Mouse (Mus musculus) lung, postnatal 10 days (tissue): ENCODE data around the gene Grik1.

Experiments used
- DNase-seq: peaks from one replicate; pipeline ENCODE4 v3.0.0; 2021

Gene Grik1

DNA sequence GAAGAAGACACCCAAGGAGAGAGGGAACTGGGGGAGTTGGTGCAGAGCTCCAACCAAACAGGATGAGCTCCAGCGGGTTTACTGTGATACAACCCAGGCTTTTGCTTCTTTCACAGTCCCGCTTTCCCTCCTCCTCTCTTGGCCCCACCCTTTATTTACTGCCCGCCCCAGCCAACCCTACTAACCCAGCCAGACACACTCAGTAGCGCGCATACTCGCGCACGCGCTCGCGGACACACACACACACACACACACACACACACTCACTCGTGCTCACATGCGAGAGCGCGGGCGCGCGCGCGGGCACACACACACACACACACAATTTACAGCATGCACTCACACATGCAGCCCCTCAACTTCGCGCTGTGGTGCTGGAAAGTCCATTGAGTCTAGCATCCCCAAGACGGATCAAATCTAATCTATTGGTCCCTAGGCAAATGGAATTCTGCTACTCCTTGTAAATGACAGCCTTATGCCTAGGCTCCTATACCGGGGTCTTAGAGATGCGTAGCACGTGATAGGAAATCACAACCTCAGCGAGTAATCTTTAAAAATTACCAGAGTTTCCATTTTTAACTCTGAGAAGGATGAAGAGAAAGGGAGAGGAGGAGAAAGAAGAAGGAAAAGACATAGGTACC is at the start of gene Grik1:
Grik1 (minus strand) TSS at position 134 of the 641 bp plus-strand sequence.
- peak; percentile 5 for DNase-seq

DNA sequence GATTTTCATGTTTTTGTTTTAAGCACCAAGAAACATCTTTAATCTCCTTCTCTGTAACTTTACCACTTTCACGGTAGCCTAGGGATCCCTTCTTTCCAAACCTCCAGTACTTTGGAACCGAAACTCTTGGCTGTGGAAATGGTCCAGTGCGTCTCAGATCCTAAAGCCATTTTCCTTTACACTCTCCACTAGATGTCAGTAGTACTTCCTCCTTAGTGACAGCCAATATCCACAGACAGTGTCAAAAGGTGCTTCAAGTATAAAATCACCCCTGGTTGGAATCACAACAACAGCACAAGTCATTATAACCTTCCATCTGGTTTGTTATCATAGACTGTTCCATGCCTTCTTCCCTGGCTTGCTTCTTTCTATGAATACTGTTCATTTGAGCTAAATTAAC is 4.1 kb upstream of the Grik1 start:
- DNase-seq = no peak

DNA sequence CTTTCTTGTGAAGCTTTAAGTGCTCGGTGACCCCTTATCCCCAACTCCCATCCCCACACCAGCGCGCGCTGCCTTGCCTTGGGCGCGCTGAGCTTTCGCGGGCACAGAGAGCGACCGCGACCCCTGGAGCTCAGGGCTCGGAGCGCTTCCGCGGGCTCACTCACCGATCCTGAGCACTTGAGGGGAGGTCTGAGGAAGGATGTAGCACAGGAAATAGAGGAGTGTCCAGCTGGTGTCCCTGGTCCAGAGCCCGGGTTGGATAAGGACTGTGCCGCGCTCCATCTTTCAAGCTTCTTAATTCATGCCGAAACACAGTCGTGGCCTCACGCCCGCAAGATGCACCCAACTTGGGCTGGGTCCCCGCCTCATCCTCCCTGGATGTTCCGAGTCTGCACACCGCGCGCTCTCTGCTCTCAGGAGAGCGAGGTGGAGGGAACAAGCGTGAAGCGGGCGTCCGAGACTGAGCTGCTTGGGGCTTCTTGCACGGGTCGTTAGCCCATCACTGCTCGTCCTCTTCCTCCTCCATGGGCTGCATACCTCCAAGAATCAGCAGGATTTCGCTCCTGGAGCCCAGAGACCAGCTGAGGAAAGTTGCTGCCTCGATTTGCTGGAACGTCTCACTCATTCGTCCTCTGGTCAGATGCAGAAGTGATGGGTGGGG is 514 bp downstream of the Grik1 start:
- DNase-seq = no peak

DNA sequence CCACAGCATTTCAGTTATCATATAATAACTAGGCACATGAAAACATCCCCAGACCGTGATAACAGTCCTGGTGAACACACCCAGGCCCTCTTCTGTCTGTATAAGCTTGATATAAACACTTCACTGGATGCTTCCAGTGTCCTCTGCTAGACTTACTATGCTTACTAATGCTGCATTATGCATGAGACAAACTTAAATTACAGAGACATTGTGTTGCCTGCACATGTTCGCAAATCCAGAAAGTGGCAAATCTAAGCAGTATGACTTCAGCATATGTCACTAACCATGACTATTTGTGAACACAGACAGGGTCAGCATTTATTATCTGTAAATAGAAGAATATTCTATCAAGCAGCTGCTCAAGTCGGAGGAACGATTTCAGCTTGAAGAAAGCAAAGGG is 31.7 kb downstream of the Grik1 start:
- DNase-seq = no peak

DNA sequence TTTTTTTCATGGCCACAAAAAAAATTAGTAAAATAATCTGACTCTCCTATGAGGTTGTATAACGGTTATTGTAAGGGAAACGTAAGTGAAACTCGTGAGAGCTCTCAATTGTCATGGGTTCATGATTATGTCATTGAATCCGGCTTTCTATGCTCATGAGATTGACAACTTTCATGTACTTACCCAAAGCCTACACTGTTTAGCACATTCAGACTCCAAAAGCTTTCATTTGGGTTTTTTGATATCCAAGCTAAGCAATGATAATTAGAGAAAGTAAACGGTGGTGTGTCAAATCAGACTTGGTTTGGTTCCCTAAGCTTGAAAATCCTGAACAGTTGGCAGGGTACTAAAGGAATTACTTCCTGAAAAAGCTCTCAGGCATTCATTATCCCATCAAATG is 33.0 kb downstream of the Grik1 start:
- no peak for DNase-seq

DNA sequence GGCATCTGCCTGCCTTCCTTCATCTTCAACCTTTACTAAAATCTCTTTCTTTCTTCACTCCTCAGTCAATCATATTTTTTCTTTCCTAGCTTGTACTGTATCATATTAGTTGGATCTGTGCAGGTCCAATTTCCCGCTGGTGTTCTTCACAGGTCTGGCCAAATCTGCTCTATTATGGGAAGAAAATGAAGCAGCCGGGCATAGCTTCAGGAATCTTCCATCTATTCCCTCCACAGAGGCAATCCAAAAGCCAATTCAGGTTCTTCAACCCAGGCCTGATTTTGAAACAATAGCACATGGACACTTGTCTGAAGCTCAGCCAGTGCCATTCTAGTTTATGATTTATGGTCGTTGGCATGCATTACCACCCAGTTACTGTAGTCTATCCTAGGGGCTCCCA is 34.0 kb downstream of the Grik1 start:
- DNase-seq = no peak

DNA sequence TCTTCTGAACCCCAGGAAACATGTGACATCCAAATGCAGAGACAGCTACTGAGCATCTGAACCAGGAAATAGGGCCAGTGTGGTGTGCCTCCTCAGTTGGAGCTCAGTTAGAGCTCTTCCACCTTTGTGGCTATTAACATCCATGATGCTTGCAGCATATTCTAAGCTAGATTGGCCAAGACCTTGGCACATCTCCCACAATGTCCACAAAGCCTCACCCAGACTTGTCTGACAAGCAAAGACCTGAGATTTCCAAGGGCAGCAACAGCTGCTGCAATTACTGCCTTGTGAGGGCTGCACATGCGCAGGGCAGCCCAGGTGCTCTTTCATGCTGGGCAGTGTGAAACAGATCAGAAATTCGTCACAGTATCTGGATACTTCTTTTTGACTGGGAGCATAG is 37.4 kb downstream of the Grik1 start:
- DNase-seq = no peak

DNA sequence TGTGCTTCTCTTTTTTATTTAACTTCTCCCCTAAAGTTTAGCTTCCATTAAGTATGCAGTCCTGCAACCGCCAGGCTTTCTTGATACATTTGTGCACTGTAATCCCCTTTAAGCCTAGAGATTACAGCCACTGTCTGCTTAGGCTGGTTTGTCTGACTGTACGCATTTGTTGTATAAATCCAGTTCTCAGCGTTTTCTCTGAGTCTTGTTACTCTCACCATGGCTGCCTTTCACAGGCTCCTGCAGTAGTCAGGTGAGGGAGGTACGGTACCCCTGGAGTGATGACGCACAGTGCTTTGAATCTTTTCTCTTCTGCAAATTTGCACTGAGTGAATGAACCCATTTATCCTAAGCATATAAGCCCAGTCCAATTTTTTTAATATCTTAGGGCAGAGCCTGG is 39.0 kb downstream of the Grik1 start:
- no peak for DNase-seq

DNA sequence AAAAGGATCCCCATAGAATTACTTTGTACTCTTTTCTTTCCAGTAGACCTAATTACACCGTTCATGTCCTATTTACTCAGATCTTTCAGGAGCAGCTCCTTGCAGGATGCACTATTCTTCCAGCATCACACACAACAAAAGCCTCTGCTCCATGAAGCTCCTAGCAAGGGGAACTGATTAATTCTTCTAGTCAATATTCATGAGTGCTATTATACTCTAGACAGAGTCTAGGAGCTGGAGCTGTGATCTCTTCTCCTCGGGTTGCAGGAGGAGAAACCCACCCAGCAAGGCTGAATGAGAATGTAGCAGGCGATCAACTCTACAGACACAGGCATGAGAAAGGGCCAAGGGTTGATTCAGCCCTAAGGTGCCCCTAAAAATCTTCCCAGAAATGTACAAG is 40.2 kb downstream of the Grik1 start:
- DNase-seq = no peak

DNA sequence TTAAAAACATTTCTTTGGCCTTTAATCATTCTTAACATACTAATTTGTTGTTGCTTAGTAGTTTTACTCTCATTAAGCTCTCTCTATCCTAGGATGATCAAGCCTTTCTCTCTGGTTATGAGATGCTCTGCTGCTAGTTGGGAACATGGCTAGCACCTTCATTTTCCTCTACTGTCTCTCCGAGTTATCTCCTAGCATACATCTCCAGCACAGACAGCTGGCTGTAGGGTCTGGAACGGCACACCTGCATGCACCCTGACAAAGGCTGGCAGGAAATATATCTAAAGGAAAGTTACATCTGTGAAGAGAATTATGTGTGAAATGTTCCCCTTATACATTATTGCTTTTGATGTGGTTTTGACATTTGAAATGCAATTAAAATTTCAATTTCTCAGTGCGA is 42.5 kb downstream of the Grik1 start:
- DNase-seq = no peak

DNA sequence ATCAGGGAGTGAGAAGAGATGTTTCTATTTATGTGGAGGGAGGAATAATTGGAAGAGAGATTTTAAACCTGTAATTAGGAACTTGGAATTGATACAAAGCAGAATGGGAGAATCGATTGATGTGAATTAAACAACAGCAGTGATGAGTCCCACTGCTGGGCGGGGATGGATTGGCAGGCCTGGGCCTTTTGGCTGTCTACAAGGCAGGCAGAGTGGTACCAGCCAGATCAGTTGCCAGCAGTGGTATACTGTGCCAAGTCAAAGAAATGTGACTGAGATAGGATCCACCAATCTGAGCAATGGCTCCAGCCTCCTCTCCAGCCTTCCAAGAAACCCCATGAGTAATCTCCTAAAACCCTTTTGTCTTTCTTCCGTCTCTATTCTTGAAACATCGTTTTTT is 45.4 kb downstream of the Grik1 start:
- DNase-seq = no peak

DNA sequence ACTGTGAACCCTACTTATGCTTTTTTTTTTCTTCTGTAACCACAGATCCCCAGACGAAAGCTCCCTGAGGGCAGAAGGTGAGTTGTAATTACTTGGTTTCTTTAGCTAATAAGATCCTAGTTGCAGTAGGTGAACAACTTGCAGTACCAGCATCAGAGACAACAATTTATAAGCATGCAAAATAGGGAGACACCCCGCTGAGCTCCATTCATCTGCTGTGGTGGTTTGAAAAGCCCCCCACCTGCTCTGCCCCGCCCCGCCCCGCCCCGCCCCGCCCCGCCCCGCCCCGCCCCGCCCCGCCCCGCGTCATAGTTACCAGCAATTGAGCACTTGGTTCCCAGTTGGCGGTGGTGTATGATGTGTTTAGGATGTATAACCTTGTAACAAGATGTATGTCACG is 64.4 kb downstream of the Grik1 start:
- no peak for DNase-seq

DNA sequence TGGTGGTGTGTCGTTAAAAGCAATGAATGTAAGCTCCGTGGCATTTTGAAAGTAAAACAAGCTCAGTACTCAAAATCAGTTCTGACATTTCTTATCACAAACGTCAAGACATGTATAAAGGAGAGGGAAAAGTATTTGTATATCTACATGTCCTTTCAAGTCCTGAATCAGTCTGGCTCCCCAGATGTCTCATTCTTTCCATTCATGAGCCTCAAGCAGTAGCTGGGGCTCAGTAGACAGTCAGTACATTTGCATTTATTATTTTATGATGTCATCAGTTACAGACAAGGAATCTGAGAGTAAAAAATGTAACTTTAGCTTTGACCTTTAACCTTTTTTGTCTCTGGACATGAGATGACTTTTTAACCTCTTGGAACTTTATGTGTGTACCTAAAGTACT is 68.1 kb downstream of the Grik1 start:
- DNase-seq = no peak

DNA sequence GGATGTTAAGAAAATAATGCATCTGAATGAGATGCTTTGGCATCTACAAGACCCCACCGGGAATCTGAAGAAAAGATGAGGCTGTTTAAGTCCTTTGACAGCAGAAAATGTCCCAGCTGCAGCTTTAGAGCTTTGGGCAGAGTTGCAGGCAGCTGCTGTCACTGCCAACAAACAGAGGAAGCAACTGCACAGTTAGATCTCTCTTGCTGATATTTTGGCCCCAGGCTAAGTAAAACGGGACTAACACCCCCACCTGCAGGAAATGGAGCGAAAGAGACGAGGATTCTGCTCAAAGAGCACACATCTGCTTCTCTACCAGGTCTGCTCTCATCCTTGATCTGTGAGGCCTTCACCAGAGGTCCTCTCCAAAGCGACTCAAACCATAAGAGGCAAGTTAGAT is 77.5 kb downstream of the Grik1 start:
- no peak for DNase-seq

DNA sequence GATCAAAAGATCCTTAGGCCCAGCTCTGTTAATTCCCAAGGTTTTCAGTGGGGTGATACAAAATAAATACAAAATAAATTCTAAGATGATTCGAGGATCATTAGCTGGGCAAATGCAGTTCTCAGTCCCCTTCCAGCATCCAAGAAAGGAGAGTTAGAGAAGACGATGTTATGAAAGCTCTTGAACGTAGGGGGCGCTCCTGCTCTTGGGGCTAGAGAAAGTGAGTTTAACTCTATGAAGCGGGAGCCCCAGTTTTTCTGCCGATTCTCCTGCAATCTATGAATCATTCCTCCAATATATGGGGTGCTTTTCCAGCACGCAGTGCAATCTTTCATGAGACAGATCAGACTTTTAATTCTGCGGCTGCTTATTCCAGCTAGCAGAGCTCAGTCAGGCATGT is 78.2 kb downstream of the Grik1 start:
- no peak for DNase-seq

DNA sequence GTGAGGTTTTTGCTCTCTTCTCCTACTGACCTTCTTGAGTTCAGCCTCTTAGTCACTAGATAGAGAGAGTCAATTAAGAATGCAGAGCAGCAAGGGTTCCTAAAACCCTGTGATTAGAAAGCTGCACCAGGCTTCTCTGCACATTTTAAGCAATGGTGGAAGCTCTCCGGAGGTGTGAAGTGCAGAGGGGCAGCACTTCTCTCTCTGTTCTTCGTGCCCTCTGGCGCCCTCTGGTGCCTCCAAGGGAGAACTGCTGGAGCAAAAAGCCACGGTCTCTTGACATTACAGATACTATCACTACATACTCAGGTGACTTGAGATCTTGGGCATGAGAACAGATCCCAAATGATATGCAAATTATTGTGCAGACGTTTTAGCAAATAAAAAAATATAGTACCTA is 85.7 kb downstream of the Grik1 start:
- peak; percentile 59 for DNase-seq

DNA sequence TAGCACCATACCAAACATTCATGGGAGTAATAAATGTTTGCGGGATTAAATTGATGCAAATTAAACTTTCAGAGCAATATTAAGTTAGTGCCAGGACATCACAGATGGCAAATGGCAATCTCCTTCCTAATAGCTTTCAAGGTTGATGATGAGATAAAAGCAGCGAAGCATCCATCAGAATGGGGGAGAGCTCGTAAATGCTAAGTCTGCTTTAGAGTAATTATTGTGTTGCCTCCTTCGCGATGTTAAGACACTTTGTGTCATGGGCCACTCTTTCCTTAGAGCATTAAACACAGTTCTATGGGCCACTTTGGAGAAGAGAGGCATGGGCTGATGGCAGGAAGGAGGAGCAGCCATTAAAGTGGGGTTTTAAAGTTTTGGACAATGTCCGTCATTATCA is 86.1 kb downstream of the Grik1 start:
- no peak for DNase-seq

DNA sequence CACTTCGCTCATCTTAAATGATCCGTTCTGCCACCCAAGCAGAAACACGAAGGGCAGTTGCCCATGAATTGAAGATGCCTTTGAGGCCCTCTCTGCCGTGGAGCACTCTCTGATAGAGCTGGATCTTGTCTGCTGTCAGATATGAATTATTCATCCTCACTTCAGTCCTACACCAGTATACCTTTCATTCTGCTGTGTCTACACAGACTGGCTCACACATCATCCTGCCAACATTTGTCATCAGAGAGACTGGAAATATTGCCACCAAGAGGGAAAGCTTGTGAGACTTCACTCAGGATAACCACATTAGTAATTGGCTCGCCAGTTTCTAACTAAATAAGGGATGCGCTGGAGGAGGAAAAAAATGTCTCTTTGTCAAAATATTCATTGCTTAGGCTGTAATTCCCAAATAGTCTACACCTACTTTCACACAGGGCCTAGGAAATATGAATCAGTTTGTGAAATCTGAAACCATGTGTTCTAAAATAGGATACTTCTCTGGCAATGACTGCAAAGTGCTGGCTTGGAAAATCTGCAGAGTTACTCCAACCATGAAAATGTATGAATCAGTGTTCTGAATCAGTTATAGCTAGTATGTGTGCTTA is 102.5 kb downstream of the Grik1 start:
- no peak for DNase-seq

DNA sequence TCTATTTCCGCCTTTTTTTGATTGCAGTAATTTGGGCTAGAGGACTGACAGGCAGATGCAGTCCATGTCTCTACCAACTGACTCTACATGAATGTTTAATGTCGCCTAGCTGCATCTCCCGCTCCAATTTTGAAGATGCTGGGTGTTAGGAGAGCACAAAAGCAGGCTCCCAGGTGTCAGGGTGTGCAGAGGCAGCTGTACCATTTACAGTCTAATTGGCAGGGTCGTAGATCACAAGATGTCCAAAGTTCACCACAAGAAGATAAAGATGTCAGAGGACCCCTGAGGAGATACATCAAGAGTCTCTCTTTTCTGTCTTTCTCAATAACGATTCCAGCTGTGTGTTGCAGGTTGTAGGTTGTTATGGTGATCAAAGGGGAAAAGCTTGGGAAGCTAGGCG is 111.3 kb downstream of the Grik1 start:
- no peak for DNase-seq

DNA sequence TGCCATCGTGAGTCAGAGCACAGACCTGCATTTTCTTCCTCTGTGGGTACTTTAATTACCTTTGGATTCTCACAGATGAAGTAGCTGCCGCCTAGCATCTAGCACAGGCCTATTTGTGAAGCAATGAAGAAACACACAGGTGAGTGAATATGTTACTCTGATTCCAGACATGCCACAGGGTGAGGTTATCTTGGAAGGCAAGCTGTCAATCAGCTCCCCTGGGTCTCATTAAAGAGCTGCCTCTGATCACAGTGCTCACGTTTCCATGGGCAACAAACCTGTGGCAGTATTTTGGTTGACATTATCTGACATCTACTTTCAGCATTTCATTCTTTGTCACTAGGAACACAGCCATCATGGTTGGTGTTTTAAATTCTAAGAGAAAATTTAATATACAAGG is 112.7 kb downstream of the Grik1 start:
- no peak for DNase-seq

DNA sequence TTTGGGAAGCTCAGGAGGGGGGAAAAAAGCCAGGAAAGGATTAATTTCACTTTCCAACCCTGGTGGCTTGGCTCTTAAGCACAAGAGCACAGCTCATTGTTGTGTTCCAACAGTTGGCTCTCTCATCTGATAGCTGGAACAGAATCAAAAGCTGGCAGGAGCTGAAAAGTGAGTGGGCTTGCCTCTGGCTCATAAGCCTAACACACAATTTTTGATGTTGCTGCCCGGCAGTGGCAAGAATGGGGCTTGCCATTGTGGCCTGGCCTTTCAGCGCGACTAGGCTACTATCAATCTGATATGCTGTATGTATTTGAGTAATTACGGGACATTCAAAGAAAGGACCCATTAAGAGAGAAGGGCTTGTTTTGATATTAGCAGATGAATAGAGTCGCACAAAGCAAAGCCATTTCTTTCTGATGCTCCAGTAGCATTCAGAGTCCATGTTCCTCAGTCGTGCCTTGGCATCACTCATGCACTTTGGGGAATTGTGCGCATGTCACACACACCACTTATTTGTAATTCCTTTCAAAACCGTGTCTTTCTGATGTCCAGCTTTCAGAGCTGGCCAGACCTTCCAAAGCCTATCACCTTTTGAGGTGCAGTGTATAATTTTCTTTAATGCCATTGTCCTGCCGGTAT is 115.9 kb downstream of the Grik1 start:
- peak; percentile 1 for DNase-seq

DNA sequence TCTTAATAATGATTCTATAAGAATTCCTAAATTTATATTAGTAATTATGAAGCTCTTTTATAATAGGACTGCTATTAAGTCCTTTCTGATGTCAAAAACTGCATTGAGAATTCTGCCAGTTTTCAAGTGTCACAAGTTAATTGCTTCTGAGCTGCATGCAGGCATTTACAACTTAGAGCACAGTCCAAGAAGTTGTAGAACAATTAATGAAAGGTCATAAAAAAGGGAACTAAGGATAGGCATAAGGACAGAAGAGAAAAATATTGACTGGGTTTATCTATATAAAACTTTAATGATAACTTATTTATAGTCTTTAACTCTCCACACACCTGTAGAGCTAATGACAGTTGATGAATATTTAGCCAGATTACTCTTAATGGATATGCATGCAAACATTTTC is 123.5 kb downstream of the Grik1 start:
- DNase-seq = no peak

DNA sequence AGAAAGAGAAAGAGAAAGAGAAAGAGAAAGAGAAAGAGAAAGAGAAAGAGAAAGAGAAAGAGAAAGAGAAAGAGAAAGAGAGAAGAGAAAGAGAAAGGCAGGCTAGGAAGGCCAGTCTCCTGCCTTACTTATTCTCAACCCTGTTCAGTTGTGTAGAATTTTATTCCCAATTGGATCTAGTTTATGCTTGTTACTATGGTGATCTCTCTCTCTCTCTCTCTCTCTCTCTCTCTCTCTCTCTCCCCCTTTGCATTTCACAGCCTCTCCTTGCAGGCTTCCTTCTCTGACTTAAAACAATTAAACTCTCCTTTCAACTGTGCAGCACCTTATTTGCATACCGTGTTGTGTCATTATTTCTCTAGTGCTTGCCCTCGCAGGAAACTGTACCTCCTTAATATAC is 147.5 kb downstream of the Grik1 start:
- DNase-seq = no peak

DNA sequence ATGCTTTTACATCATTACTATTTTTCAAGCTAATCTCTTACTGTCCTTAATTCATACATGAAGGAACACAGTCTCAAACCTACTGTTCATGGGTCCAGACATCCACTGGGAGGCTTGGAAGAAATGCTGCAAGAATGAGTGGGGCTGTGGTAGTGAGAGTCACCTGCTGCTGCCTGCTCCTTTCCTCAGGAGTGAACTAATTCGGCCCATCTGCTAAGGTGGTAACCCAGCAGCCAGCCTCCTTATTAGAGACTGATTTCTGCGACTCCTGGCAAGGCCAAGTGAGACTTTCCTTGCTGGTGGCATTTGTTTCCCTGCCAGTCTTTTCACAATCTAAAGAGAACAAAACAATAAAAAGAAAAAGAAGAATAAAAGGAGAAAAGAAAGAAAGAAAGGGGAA is 147.9 kb downstream of the Grik1 start:
- DNase-seq = no peak
